Mouse (Mus musculus) intestine, embryonic 14.5 days (tissue): ENCODE data around the gene Cox8a. TPM values are rescaled to one million over a fixed set of nuclear protein-coding genes. Genes with fewer than 3 reads are reported as not detected.

Experiments
- ATAC-seq: fragments of 200-750 bp; cut with Nextera tagmentation; replicated peaks from 2 replicates; pipeline ENCODE4 v1.8.0; 2017; ENCODE audit warnings: low read depth, moderate number of reproducible peaks, moderate TSS enrichment, moderate library complexity; ENCODE audit not compliant: low FRiP score, low TSS enrichment
- DNase-seq: peaks from one replicate; pipeline ENCODE4 v3.0.0-alpha.2; 2018; ENCODE audit warnings: low spot score
- H3K27ac ChIP-seq: fragments of 300-500 bp; sonication (generic); 2 replicates; pipeline ENCODE4 v1.5.1; 2014; ENCODE audit warnings: low read depth, mild to moderate bottlenecking, control low read depth
- H3K27me3 ChIP-seq: fragments of 300-500 bp; sonication (generic); replicated peaks from 2 replicates; pipeline ENCODE4 v1.6.1; 2014; ENCODE audit warnings: low read length, control low read depth; ENCODE audit not compliant: control insufficient read depth, insufficient read depth
- H3K36me3 ChIP-seq: fragments of 300-500 bp; sonication (generic); 2 replicates; pipeline ENCODE4 v1.6.1; 2014; ENCODE audit warnings: low read length, control low read depth; ENCODE audit not compliant: control insufficient read depth, insufficient read depth
- H3K4me1 ChIP-seq: fragments of 300-500 bp; sonication (generic); replicated peaks from 2 replicates; pipeline ENCODE4 v1.6.1; 2014; ENCODE audit warnings: low read length, control low read depth, mixed read lengths; ENCODE audit not compliant: control insufficient read depth, insufficient read depth
- H3K4me2 ChIP-seq: fragments of 300-500 bp; sonication (generic); 2 replicates; pipeline ENCODE4 v1.6.1; 2014; ENCODE audit warnings: low read length
- H3K4me3 ChIP-seq: fragments of 300-500 bp; sonication (generic); 2 replicates; pipeline ENCODE4 v1.5.1; 2014; ENCODE audit warnings: low read depth, low read length, control low read depth, mixed read lengths
- H3K9ac ChIP-seq: fragments of 300-500 bp; sonication (generic); 2 replicates; pipeline ENCODE4 v1.6.1; 2014; ENCODE audit warnings: mild to moderate bottlenecking, low read length
- H3K9me3 ChIP-seq: fragments of 300-500 bp; sonication (generic); 2 replicates; pipeline ENCODE4 v1.6.1; 2016; ENCODE audit warnings: low read length, control low read depth; ENCODE audit not compliant: control insufficient read depth
- WGBS: fragments of 180-500 bp; shearing (Covaris S2); extraction: QIAGEN DNeasy Blood & Tissue Kit; methylation state at CpG from one replicate; pipeline ENCODE4 v1.1.7; 2014; 5-methylcytosine and 5-hydroxymethylcytosine counted together
- polyA plus RNA-seq: library from polyadenylated mRNA; unstranded; fragments of >200 nt; fragmentation: Nextera tagmentation; extraction: Ambion mirVana; gene quantifications from 2 replicates; pipeline ENCODE4 v1.2.1, GENCODE M21; 2014

The Cox8a gene
- polyA plus RNA-seq, 1 experiment from 2014 or later = 1,347 TPM

DNA sequence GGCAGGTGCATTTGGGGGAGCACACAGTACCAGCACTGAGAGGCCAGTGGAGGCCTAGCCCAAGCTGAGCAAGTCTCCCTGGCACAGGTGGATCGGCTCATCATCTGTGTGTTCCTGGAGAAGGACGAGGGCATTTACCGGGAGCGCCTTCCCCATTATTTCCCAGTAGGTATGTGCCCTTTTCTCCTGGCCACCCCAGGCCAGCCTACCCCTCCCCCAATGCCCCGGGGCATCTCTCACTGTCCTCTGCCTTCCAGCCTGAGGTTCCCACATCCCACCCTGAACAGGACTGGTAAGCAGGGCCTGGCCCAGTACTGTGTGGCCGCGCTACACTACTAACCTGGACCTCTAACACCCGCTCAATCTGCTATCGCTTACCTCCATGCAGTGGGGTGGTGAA, 20.0 kb downstream of the Cox8a start:
- Histone ChIP-seq H3K9me3 (no peaks in the 10 kb centered on the region), H3K4me2 (no peak overlapping the region), H3K27ac (no peak overlapping the region), H3K36me3 (peaks cover 51% of the 10 kb centered on the region), H3K4me1 (peaks cover 5% of the 10 kb centered on the region), H3K9ac (no peak overlapping the region), H3K27me3 (no peaks in the 10 kb centered on the region), H3K4me3 (no peak overlapping the region)
- 85% methylated on average over 9 of the region's 9 CpGs for WGBS
- no peak for DNase-seq
- ATAC-seq = peak; percentile 40

DNA sequence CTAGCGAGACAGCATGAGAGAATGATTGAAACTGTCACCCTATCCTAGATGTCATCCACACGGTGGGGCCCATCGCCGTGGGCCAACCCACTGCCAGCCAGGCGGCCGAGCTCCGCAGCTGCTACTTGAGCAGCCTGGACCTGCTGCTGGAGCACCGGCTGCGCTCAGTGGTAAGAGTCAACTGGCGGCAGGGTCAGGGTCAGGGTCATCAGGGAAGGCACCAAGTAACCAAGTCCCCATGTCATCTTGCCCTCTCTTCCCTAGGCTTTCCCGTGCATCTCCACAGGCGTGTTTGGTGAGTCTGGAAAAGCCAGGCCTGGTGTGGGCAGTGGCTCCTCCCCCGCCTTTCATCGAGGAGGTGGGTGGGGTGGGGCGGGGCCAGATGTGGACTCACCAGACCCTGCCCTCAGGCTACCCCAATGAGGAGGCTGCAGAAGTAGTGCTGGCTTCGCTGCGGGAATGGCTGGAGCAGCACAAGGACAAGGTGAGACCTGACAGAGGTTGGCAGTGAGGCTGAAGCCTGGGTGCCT, 20.6 kb downstream of the Cox8a start:
- Histone ChIP-seq H3K9me3 (no peaks in the 10 kb centered on the region), H3K9ac (no peak overlapping the region), H3K27me3 (no peaks in the 10 kb centered on the region), H3K27ac (no peak overlapping the region), H3K4me3 (no peak overlapping the region), H3K4me2 (no peak overlapping the region), H3K4me1 (peaks cover 9% of the 10 kb centered on the region), H3K36me3 (peaks cover 48% of the 10 kb centered on the region)
- DNase-seq = no peak
- peak; percentile 55 for ATAC-seq
- WGBS = 20% methylated on average over 17 of the region's 17 CpGs

DNA sequence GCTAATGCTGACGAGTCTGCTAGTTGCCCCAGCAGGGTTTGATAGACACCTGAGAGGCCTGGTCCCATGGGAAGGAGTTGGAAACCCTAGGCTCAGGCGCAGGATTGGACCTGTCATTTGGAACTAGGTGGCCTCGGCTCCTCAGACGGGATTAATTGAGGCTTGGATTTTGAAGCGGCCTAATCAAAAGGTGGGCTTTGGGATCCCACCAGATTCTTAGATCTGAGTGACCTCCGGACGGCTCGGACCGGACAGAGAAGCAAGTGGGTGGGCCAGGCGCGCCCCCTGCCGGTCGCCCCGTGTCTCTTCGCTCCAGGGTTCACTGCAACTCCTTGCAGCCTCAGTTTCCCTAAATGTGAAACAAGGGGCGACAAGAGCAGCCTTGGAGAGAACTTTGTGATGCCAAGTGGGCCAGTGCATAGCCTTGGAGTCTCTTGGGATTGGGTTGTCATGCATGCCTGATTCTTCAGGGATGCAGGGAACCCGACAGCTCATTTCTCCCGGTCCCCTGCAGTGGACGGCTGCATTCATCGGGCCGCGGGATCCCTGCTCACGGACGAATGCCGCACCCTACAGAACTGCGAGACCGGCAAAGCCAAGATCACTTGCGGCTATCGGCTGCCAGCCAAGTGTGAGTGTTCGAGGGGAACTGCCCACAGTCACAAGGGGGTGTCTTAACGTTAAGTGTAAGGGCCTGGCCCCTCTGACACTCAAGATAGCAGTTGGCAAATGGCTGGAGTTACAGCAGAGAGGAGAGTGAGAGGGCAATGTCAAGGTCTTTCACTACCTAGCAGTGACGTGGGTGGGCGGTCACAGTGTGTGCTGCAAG, 21.3 kb downstream of the Cox8a start:
- ATAC-seq (peak; percentile 14; the same call in 1 of the 2 replicates), DNase-seq (peak; percentile 85)
- no peaks in the 10 kb centered on the region for H3K9me3 ChIP-seq
- peaks cover 42% of the 10 kb centered on the region for H3K36me3 ChIP-seq
- H3K27me3 ChIP-seq = no peaks in the 10 kb centered on the region
- H3K4me2 ChIP-seq = no peak overlapping the region
- H3K4me1 ChIP-seq = peaks cover 15% of the 10 kb centered on the region
- H3K4me3 ChIP-seq = no peak overlapping the region
- 19% methylated on average over 33 of the region's 33 CpGs for WGBS
- H3K27ac ChIP-seq = no peak overlapping the region
- H3K9ac ChIP-seq = no peak overlapping the region

DNA sequence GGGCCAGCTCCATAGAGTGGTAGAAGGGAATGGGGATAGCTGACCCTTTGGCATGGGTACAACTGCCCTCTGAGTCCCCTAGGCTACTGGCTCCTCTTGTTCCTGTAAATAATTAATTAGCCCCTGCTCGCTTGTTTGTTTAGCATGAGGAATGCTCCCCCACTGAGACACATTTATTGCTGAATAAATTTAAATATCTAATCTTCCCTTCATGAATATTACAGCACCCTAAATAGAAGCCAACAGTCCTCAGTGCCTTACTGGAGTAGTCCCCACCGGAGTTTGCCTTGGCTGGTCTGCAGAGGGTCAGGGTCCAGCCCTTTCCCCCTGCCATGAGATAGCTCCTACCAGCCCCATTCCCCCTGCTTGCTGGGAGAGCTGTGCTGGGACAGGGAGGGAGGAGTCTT, 24.9 kb downstream of the Cox8a start:
- no peaks in the 10 kb centered on the region for H3K9me3 ChIP-seq
- ATAC-seq = no peak
- no peak overlapping the region for H3K4me3 ChIP-seq
- no peak for DNase-seq
- WGBS = 65% methylated on average over 2 of the region's 2 CpGs
- no peaks in the 10 kb centered on the region for H3K27me3 ChIP-seq
- peaks cover 7% of the 10 kb centered on the region for H3K36me3 ChIP-seq
- H3K4me2 ChIP-seq = no peak overlapping the region
- no peak overlapping the region for H3K9ac ChIP-seq
- H3K27ac ChIP-seq = no peak overlapping the region
- H3K4me1 ChIP-seq = peaks cover 16% of the 10 kb centered on the region

DNA sequence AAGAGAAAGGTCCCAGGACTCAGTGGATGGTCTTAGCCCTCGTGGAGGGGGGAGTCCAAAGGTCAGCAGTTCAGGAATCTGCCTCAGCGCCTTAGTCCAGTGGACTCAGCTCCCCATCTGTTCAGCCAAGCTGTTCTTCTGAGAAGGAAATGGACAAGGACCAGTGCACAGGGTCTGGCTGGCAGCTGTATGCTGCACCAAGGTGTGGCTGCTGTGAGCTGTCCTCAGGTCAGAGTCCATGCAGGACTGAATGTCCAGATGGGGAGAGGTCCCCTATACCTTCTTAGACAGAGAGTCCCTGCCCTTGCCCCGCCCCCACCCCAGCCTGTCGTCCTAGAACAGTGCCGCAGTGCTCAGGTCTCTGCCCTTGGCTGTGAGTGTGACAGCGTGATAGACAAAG, 25.8 kb downstream of the Cox8a start:
- H3K36me3 ChIP-seq = no peaks in the 10 kb centered on the region
- ATAC-seq (peak; percentile 14), DNase-seq (no peak)
- H3K9ac ChIP-seq = no peak overlapping the region
- peaks cover 16% of the 10 kb centered on the region for H3K4me1 ChIP-seq
- no peaks in the 10 kb centered on the region for H3K27me3 ChIP-seq
- no peak overlapping the region for H3K4me3 ChIP-seq
- H3K4me2 ChIP-seq = no peak overlapping the region
- H3K9me3 ChIP-seq = no peaks in the 10 kb centered on the region
- WGBS = 20% methylated on average over 6 of the region's 6 CpGs
- H3K27ac ChIP-seq = no peak overlapping the region

DNA sequence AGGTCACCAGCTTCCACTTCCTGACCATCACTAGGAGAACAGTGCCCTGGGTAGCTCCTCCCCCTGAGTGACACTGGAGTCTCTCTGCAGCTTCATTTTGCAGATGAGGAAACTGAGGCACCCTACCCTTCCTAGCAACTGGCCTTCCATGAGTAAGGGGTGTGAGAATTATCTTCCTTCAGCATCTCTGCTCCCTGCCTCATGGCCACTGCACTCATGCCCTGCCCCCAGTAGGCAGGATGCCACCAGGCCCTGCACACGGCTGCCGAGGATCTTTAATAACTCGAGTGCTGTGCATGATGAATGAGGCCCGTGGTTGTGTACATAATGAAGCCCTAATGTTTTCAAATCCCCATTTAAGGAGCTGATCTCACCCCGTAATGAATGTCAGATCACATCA, 26.4 kb downstream of the Cox8a start:
- H3K27me3 ChIP-seq = no peaks in the 10 kb centered on the region
- ATAC-seq (no peak), DNase-seq (no peak)
- WGBS = 33% methylated on average over 5 of the region's 5 CpGs
- no peak overlapping the region for H3K9ac ChIP-seq
- H3K27ac ChIP-seq = no peak overlapping the region
- no peak overlapping the region for H3K4me3 ChIP-seq
- no peaks in the 10 kb centered on the region for H3K36me3 ChIP-seq
- no peak overlapping the region for H3K4me2 ChIP-seq
- H3K9me3 ChIP-seq = no peaks in the 10 kb centered on the region
- H3K4me1 ChIP-seq = peaks cover 14% of the 10 kb centered on the region

DNA sequence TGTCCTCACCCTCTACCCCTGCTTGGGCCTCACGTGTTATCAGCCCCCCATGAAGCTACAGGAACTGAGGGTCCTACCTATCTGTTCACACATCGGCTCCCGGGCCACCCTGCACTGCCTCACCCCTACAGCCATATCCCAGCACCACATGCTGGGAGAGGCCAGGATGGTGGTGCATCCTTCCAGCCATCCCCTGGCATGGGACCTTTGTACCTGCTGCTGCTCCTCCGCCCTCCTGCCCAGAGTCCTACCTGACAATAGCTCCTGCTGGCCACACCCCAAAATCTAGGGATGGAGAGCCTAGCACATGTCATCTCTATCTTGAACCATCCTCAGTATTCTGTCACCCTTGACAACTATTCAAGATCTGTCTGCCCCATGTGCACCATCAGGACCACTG, 28.4 kb downstream of the Cox8a start:
- Histone ChIP-seq H3K36me3 (no peaks in the 10 kb centered on the region), H3K9me3 (no peaks in the 10 kb centered on the region), H3K4me2 (no peak overlapping the region), H3K4me1 (peaks cover 22% of the 10 kb centered on the region), H3K4me3 (no peak overlapping the region), H3K27me3 (no peaks in the 10 kb centered on the region), H3K27ac (no peak overlapping the region), H3K9ac (no peak overlapping the region)
- WGBS = 76% methylated on average over 4 of the region's 4 CpGs
- DNase-seq (no peak), ATAC-seq (no peak)

DNA sequence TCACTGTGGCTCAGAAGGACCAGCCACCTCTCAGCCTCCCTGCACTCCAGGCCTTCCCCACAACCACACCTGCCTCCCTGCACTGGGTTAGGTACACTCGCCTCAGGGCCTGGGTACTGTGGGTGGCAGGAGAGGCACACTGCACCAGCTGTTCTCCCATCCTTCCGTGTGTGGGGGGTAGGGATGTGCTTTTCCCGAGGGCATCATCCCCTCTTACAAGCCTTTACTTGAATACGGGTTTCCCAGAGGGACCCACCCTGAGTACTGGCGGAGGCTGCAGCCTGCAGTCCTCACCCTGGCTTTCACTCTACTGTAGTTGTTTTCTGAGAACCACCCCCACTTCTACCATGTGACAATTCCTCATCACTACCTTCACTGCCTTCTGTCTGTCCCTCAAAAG, 30.3 kb downstream of the Cox8a start:
- H3K4me2 ChIP-seq = no peak overlapping the region
- no peak for DNase-seq
- ATAC-seq = no peak
- H3K4me3 ChIP-seq = no peak overlapping the region
- H3K27me3 ChIP-seq = no peaks in the 10 kb centered on the region
- H3K36me3 ChIP-seq = no peaks in the 10 kb centered on the region
- H3K9me3 ChIP-seq = no peaks in the 10 kb centered on the region
- WGBS = 56% methylated on average over 5 of the region's 5 CpGs
- no peak overlapping the region for H3K9ac ChIP-seq
- peaks cover 28% of the 10 kb centered on the region for H3K4me1 ChIP-seq
- no peak overlapping the region for H3K27ac ChIP-seq
